Mouse (Mus musculus) neural tube, embryonic 15.5 days (tissue): ENCODE data around the gene Rbfox1. TPM values are rescaled to one million over a fixed set of nuclear protein-coding genes. Genes with fewer than 3 reads are reported as not detected.

Experiments used
- ATAC-seq: fragments of 200-750 bp; cut with Nextera tagmentation; 2 replicates; pipeline ENCODE4 v1.8.0; 2017; ENCODE audit warnings: mild to moderate bottlenecking, moderate TSS enrichment, moderate library complexity; ENCODE audit not compliant: low FRiP score
- H3K27ac ChIP-seq: fragments of 300-500 bp; sonication (generic); replicated peaks from 2 replicates; pipeline ENCODE4 v1.5.1; 2015; ENCODE audit warnings: mild to moderate bottlenecking, inconsistent platforms
- H3K27me3 ChIP-seq: fragments of 300-500 bp; sonication (generic); replicated peaks from 2 replicates; pipeline ENCODE4 v1.6.1; 2015; ENCODE audit warnings: inconsistent platforms
- H3K36me3 ChIP-seq: fragments of 300-500 bp; sonication (generic); 2 replicates; pipeline ENCODE4 v1.6.1; 2015; ENCODE audit warnings: inconsistent platforms
- H3K4me1 ChIP-seq: fragments of 300-500 bp; sonication (generic); 2 replicates; pipeline ENCODE4 v1.6.1; 2015; ENCODE audit warnings: inconsistent platforms
- H3K4me2 ChIP-seq: fragments of 300-500 bp; sonication (generic); 2 replicates; pipeline ENCODE4 v1.6.1; 2015; ENCODE audit warnings: inconsistent platforms, mild to moderate bottlenecking, moderate library complexity
- H3K4me3 ChIP-seq: fragments of 300-500 bp; sonication (generic); replicated peaks from 2 replicates; pipeline ENCODE4 v1.5.1; 2015; ENCODE audit warnings: mild to moderate bottlenecking, inconsistent platforms
- H3K9ac ChIP-seq: fragments of 300-500 bp; sonication (generic); replicated peaks from 2 replicates; pipeline ENCODE4 v1.6.1; 2015; ENCODE audit warnings: mild to moderate bottlenecking, inconsistent platforms
- H3K9me3 ChIP-seq: fragments of 300-500 bp; sonication (generic); replicated peaks from 2 replicates; pipeline ENCODE4 v1.6.1; 2016; ENCODE audit warnings: inconsistent platforms
- WGBS: fragments of 180-500 bp; shearing (Covaris S2); methylation state at CpG from one replicate; pipeline ENCODE4 v1.1.7; 2015; ENCODE audit warnings: mixed read lengths; 5-methylcytosine and 5-hydroxymethylcytosine counted together
- polyA plus RNA-seq: library from polyadenylated mRNA; unstranded; fragments of >200 nt; fragmentation: Nextera tagmentation; extraction: Ambion mirVana; gene quantifications from 2 replicates; pipeline ENCODE4 v1.2.1, GENCODE M21; 2015

The Rbfox1 gene
- polyA plus RNA-seq, 1 experiment from 2014 or later, result 351 TPM

GRCm38 (mm10) chr16:6736566-6736965 lies 851.4 kb downstream of the Rbfox1 start:
- no peak overlapping the region for H3K4me3 ChIP-seq
- no peak for ATAC-seq
- H3K36me3 ChIP-seq, result no peaks in the 10 kb centered on the region
- no peaks in the 10 kb centered on the region for H3K27me3 ChIP-seq
- H3K9me3 ChIP-seq, result no peaks in the 10 kb centered on the region
- H3K4me1 ChIP-seq, result no peaks in the 10 kb centered on the region
- no peak overlapping the region for H3K9ac ChIP-seq
- 92% methylated on average over 2 of the region's 2 CpGs for WGBS
- H3K4me2 ChIP-seq, result no peak overlapping the region
- no peak overlapping the region for H3K27ac ChIP-seq

GRCm38 (mm10) chr16:6736998-6737397 lies 851.8 kb downstream of the Rbfox1 start:
- no peak overlapping the region for H3K4me2 ChIP-seq
- WGBS, result 65% methylated on average over 3 of the region's 3 CpGs
- H3K9ac ChIP-seq, result no peak overlapping the region
- no peaks in the 10 kb centered on the region for H3K27me3 ChIP-seq
- H3K36me3 ChIP-seq, result no peaks in the 10 kb centered on the region
- no peak overlapping the region for H3K27ac ChIP-seq
- no peaks in the 10 kb centered on the region for H3K4me1 ChIP-seq
- no peak for ATAC-seq
- H3K9me3 ChIP-seq, result no peaks in the 10 kb centered on the region
- H3K4me3 ChIP-seq, result no peak overlapping the region

DNA sequence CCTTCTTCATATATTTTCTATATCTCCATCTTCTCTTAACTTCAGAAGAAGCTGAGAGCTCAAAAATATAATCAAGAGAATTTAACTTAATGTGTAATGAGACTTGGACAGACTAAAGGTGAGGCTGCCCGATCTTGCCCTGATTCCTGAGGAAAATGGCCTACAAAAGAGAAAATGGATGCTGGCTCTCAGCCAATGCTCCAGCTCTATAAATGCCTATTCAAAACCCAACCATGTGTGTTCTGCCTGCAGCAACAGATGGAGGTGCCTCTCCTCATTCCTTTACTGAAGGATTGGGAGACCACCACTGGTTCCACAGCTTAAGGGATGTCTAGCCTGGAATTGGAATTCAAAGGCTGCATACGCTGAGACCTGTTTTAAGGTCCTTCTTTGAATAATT lies 861.0 kb downstream of the Rbfox1 start:
- Histone ChIP-seq H3K27me3 (no peaks in the 10 kb centered on the region), H3K4me3 (no peak overlapping the region), H3K27ac (no peak overlapping the region), H3K4me1 (peaks cover 8% of the 10 kb centered on the region; the same call in 1 of the 2 replicates), H3K4me2 (no peak overlapping the region), H3K9me3 (no peaks in the 10 kb centered on the region), H3K9ac (no peak overlapping the region), H3K36me3 (no peaks in the 10 kb centered on the region)
- WGBS, result 64% methylated on average over 2 of the region's 2 CpGs
- no peak for ATAC-seq

- Histone ChIP-seq H3K4me3 (no peak overlapping the region), H3K27ac (no peak overlapping the region), H3K4me2 (no peak overlapping the region), H3K27me3 (no peaks in the 10 kb centered on the region), H3K36me3 (no peaks in the 10 kb centered on the region), H3K9ac (no peak overlapping the region), H3K9me3 (no peaks in the 10 kb centered on the region), H3K4me1 (0 out of 2 replicates have a peak, but pooled peaks cover 7% of the 10 kb centered on the region)
- no peak for ATAC-seq
- 63% methylated on average over 2 of the region's 2 CpGs for WGBS
These were observed 865.3 kb downstream of the Rbfox1 start for GRCm38 (mm10) chr16:6750491-6750890.

GRCm38 (mm10) chr16:6754847-6755246 lies 869.7 kb downstream of the Rbfox1 start:
- Histone ChIP-seq H3K9me3 (no peaks in the 10 kb centered on the region), H3K27me3 (no peaks in the 10 kb centered on the region), H3K36me3 (no peaks in the 10 kb centered on the region), H3K4me1 (0 out of 2 replicates have a peak, but pooled peaks cover 4% of the 10 kb centered on the region), H3K4me3 (no peak overlapping the region), H3K9ac (no peak overlapping the region), H3K4me2 (no peak overlapping the region), H3K27ac (0 out of 2 replicates have a peak overlapping the region, but pooled peaks have one; percentile 7)
- ATAC-seq, result 0 out of 2 replicates have a peak, but pooled peaks have one; percentile 38
- WGBS, result 69% methylated on average over 3 of the region's 3 CpGs

- peaks cover 11% of the 10 kb centered on the region for H3K4me1 ChIP-seq
- WGBS, result 36% methylated on average over 14 of the region's 14 CpGs
- H3K4me3 ChIP-seq, result no peak overlapping the region
- no peaks in the 10 kb centered on the region for H3K27me3 ChIP-seq
- H3K9me3 ChIP-seq, result no peaks in the 10 kb centered on the region
- H3K9ac ChIP-seq, result no peak overlapping the region
- H3K4me2 ChIP-seq, result no peak overlapping the region
- no peaks in the 10 kb centered on the region for H3K36me3 ChIP-seq
- ATAC-seq, result peak; percentile 53; the same call in 1 of the 2 replicates
- peak overlapping the region; percentile 63 for H3K27ac ChIP-seq
These were observed 884.5 kb downstream of the Rbfox1 start for GRCm38 (mm10) chr16:6769495-6770237.

GRCm38 (mm10) chr16:6777506-6778185 lies 892.5 kb downstream of the Rbfox1 start:
- H3K4me3 ChIP-seq, result no peak overlapping the region
- 78% methylated on average over 6 of the region's 6 CpGs for WGBS

DNA sequence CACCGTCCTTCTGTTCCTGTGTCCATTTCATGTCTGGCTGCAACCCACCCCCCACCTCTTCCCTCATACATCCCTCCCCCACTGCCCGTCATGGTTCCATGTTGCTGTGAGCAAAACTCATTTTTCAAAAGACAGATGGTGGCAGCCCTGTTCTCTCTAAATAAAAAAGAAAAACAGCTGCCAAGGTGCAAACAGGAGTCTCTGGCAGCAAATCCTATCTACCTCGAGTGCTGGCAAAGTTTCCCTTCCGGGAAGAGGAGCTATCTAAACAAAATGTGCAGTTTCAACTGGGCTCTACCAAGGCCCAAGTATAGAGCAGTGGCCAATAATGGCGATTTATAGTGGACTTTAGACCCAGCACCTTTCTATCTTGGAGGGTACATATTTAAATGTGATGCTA lies 899.0 kb downstream of the Rbfox1 start:
- Histone ChIP-seq H3K4me2 (no peak overlapping the region), H3K9me3 (no peaks in the 10 kb centered on the region), H3K27me3 (no peaks in the 10 kb centered on the region), H3K4me1 (peaks cover 17% of the 10 kb centered on the region), H3K27ac (peak overlapping the region; percentile 72), H3K9ac (no peak overlapping the region), H3K36me3 (no peaks in the 10 kb centered on the region), H3K4me3 (no peak overlapping the region)
- ATAC-seq, result no peak
- 56% methylated on average over 5 of the region's 5 CpGs for WGBS

More at GRCm38 (mm10) chr16:6777506-6778185, 892.5 kb downstream of the Rbfox1 start:
- Histone ChIP-seq H3K36me3 (no peaks in the 10 kb centered on the region), H3K4me1 (no peaks in the 10 kb centered on the region), H3K9ac (no peak overlapping the region), H3K27ac (no peak overlapping the region), H3K9me3 (no peaks in the 10 kb centered on the region), H3K27me3 (no peaks in the 10 kb centered on the region), H3K4me2 (no peak overlapping the region)
- ATAC-seq, result no peak

DNA sequence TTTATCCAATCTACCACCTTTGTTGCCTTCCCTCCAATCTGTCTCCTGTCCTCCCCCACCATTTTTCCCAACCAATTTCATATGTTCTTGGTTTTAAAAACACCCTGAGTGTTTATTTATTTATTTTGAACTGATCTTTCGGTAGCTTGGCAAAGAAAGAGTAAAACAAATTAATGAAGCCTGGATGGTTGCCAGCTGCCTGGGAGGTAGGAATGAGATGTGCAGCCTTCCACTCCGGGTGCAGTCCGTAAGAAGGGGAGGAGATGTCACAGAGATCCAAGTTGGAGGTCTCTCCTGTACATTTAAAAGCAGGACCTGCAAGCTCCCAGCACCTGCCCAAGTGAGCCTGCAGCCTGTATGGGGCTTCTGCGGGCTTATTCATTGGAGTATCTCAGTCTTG lies 899.9 kb downstream of the Rbfox1 start:
- Histone ChIP-seq H3K4me1 (peaks cover 17% of the 10 kb centered on the region), H3K36me3 (no peaks in the 10 kb centered on the region), H3K9ac (no peak overlapping the region), H3K27ac (peak overlapping the region; percentile 72), H3K4me2 (no peak overlapping the region), H3K4me3 (no peak overlapping the region), H3K27me3 (no peaks in the 10 kb centered on the region), H3K9me3 (no peaks in the 10 kb centered on the region)
- no peak for ATAC-seq
- 36% methylated on average over 4 of the region's 4 CpGs for WGBS

DNA sequence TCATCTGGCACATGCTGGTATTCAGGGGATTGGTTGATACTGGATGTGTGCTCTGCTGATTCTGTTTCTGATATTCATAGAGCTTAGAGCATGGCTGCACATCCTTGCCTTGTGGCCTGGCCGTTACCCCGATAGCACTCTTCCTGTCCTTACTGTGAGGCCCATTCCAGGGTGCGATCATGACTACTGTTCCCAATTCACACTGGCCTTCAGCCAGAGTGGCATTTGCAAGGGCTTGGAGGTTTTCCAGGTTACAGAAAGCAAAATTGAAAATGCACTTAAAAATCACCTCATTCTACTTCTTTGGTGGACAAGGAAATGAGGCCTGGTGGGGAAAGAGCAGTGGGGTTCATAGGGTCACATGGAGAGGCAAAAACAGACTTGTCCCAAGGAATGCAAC lies 906.1 kb downstream of the Rbfox1 start:
- ATAC-seq, result no peak
- no peaks in the 10 kb centered on the region for H3K27me3 ChIP-seq
- no peaks in the 10 kb centered on the region for H3K9me3 ChIP-seq
- WGBS, result 54% methylated on average over 3 of the region's 3 CpGs
- H3K27ac ChIP-seq, result no peak overlapping the region; the same call in 1 of the 2 replicates
- no peak overlapping the region for H3K4me3 ChIP-seq
- H3K4me2 ChIP-seq, result no peak overlapping the region
- no peaks in the 10 kb centered on the region for H3K36me3 ChIP-seq
- H3K9ac ChIP-seq, result no peak overlapping the region
- peaks cover 13% of the 10 kb centered on the region for H3K4me1 ChIP-seq

GRCm38 (mm10) chr16:6791655-6792054 lies 906.5 kb downstream of the Rbfox1 start:
- Histone ChIP-seq H3K9ac (no peak overlapping the region), H3K4me3 (no peak overlapping the region), H3K4me2 (no peak overlapping the region), H3K27ac (peak overlapping the region; percentile 35; the same call in 1 of the 2 replicates), H3K27me3 (no peaks in the 10 kb centered on the region), H3K4me1 (peaks cover 13% of the 10 kb centered on the region), H3K9me3 (no peaks in the 10 kb centered on the region), H3K36me3 (no peaks in the 10 kb centered on the region)
- peak; percentile 84 for ATAC-seq
- 13% methylated on average over 9 of the region's 9 CpGs for WGBS

- Histone ChIP-seq H3K27me3 (no peaks in the 10 kb centered on the region), H3K36me3 (no peaks in the 10 kb centered on the region), H3K27ac (no peak overlapping the region), H3K4me2 (no peak overlapping the region), H3K4me3 (no peak overlapping the region), H3K9ac (no peak overlapping the region), H3K4me1 (no peaks in the 10 kb centered on the region), H3K9me3 (no peaks in the 10 kb centered on the region)
- ATAC-seq, result no peak
- WGBS, result 92% methylated on average over 2 of the region's 2 CpGs
These were observed 921.1 kb downstream of the Rbfox1 start for GRCm38 (mm10) chr16:6806246-6806645.
